Mouse (Mus musculus): ENCODE data around the gene Pde11a. TPM values are rescaled to one million over a fixed set of nuclear protein-coding genes. Genes with fewer than 3 reads are reported as not detected.

Gene Pde11a
- polyA plus RNA-seq, 1 experiment from 2014 or later = 0.40 TPM

GRCm38 (mm10) chr2:76073079-76073478 lies 265.5 kb downstream of the Pde11a start:
- Histone ChIP-seq H3K27me3 (replicated peaks; ENCODE audit: control insufficient read depth, insufficient read depth, low read length) (no peaks in the 10 kb centered on the region), H3K27ac (ENCODE audit: low read depth, low read length) (no peak overlapping the region), H3K4me2 (no peak overlapping the region), H3K4me1 (replicated peaks; ENCODE audit: control insufficient read depth, insufficient read depth, low read length) (no peaks in the 10 kb centered on the region), H3K36me3 (ENCODE audit: control insufficient read depth, insufficient read depth, low read length) (no peaks in the 10 kb centered on the region), H3K9ac (ENCODE audit: low read depth, low read length) (no peak overlapping the region), H3K4me3 (ENCODE audit: low read depth, low read length) (no peak overlapping the region), H3K9me3 (ENCODE audit: control insufficient read depth, low read length) (no peaks in the 10 kb centered on the region)
- ATAC-seq (replicated peaks; ENCODE audit: low FRiP score) = no peak
- DNase-seq (ENCODE audit: low spot score) = no peak
- WGBS = 76% methylated on average over 6 of the region's 6 CpGs

- H3K4me3 ChIP-seq (ENCODE audit: low read depth, low read length) = peak overlapping the region; percentile 33
- H3K4me1 ChIP-seq (replicated peaks; ENCODE audit: control insufficient read depth, insufficient read depth, low read length) = no peaks in the 10 kb centered on the region
- H3K9ac ChIP-seq (ENCODE audit: low read depth, low read length) = peak overlapping the region; percentile 10; the same call in 1 of the 2 replicates
- no peaks in the 10 kb centered on the region for H3K27me3 ChIP-seq (replicated peaks; ENCODE audit: control insufficient read depth, insufficient read depth, low read length)
- no peak overlapping the region for H3K27ac ChIP-seq (ENCODE audit: low read depth, low read length)
- H3K36me3 ChIP-seq (ENCODE audit: control insufficient read depth, insufficient read depth, low read length) = no peaks in the 10 kb centered on the region
- peak overlapping the region; percentile 61 for H3K4me2 ChIP-seq
- WGBS = 4% methylated on average over 19 of the region's 19 CpGs
- no peaks in the 10 kb centered on the region for H3K9me3 ChIP-seq (ENCODE audit: control insufficient read depth, low read length)
- DNase-seq (ENCODE audit: low spot score) (peak; percentile 72), ATAC-seq (replicated peaks; ENCODE audit: low FRiP score) (peak; percentile 83)
These were observed 267.9 kb downstream of the Pde11a start for GRCm38 (mm10) chr2:76070432-76071306.

- H3K9me3 ChIP-seq (ENCODE audit: control insufficient read depth, low read length) = no peaks in the 10 kb centered on the region
- DNase-seq (ENCODE audit: low spot score) (no peak), ATAC-seq (replicated peaks; ENCODE audit: low FRiP score) (no peak)
- H3K27me3 ChIP-seq (replicated peaks; ENCODE audit: control insufficient read depth, insufficient read depth, low read length) = no peaks in the 10 kb centered on the region
- WGBS = 70% methylated on average over 13 of the region's 13 CpGs
- H3K9ac ChIP-seq (ENCODE audit: low read depth, low read length) = no peak overlapping the region
- no peak overlapping the region for H3K27ac ChIP-seq (ENCODE audit: low read depth, low read length)
- no peak overlapping the region for H3K4me3 ChIP-seq (ENCODE audit: low read depth, low read length)
- H3K36me3 ChIP-seq (ENCODE audit: control insufficient read depth, insufficient read depth, low read length) = no peaks in the 10 kb centered on the region
- no peaks in the 10 kb centered on the region for H3K4me1 ChIP-seq (replicated peaks; ENCODE audit: control insufficient read depth, insufficient read depth, low read length)
- H3K4me2 ChIP-seq = no peak overlapping the region
These were observed 269.3 kb downstream of the Pde11a start for GRCm38 (mm10) chr2:76069238-76069637.

GRCm38 (mm10) chr2:76068155-76068554 lies 270.4 kb downstream of the Pde11a start:
- WGBS = 79% methylated on average over 10 of the region's 10 CpGs
- no peak for ATAC-seq (replicated peaks; ENCODE audit: low FRiP score)
- H3K9me3 ChIP-seq (ENCODE audit: control insufficient read depth, low read length) = no peaks in the 10 kb centered on the region
- H3K4me3 ChIP-seq (ENCODE audit: low read depth, low read length) = no peak overlapping the region
- H3K4me2 ChIP-seq = no peak overlapping the region
- no peak for DNase-seq (ENCODE audit: low spot score)
- H3K9ac ChIP-seq (ENCODE audit: low read depth, low read length) = no peak overlapping the region
- H3K27me3 ChIP-seq (replicated peaks; ENCODE audit: control insufficient read depth, insufficient read depth, low read length) = no peaks in the 10 kb centered on the region
- no peak overlapping the region for H3K27ac ChIP-seq (ENCODE audit: low read depth, low read length)
- H3K4me1 ChIP-seq (replicated peaks; ENCODE audit: control insufficient read depth, insufficient read depth, low read length) = no peaks in the 10 kb centered on the region
- H3K36me3 ChIP-seq (ENCODE audit: control insufficient read depth, insufficient read depth, low read length) = no peaks in the 10 kb centered on the region

GRCm38 (mm10) chr2:76067144-76067543 lies 271.4 kb downstream of the Pde11a start:
- no peak overlapping the region for H3K27ac ChIP-seq (ENCODE audit: low read depth, low read length)
- no peak overlapping the region for H3K4me3 ChIP-seq (ENCODE audit: low read depth, low read length)
- no peak overlapping the region for H3K9ac ChIP-seq (ENCODE audit: low read depth, low read length)
- no peaks in the 10 kb centered on the region for H3K36me3 ChIP-seq (ENCODE audit: control insufficient read depth, insufficient read depth, low read length)
- H3K27me3 ChIP-seq (replicated peaks; ENCODE audit: control insufficient read depth, insufficient read depth, low read length) = no peaks in the 10 kb centered on the region
- WGBS = 56% methylated on average over 4 of the region's 4 CpGs
- H3K4me2 ChIP-seq = no peak overlapping the region
- H3K4me1 ChIP-seq (replicated peaks; ENCODE audit: control insufficient read depth, insufficient read depth, low read length) = no peaks in the 10 kb centered on the region
- DNase-seq (ENCODE audit: low spot score) (no peak), ATAC-seq (replicated peaks; ENCODE audit: low FRiP score) (no peak)
- no peaks in the 10 kb centered on the region for H3K9me3 ChIP-seq (ENCODE audit: control insufficient read depth, low read length)

- H3K9ac ChIP-seq (ENCODE audit: low read depth, low read length) = no peak overlapping the region
- H3K27me3 ChIP-seq (replicated peaks; ENCODE audit: control insufficient read depth, insufficient read depth, low read length) = no peaks in the 10 kb centered on the region
- no peaks in the 10 kb centered on the region for H3K9me3 ChIP-seq (ENCODE audit: control insufficient read depth, low read length)
- no peak overlapping the region for H3K27ac ChIP-seq (ENCODE audit: low read depth, low read length)
- ATAC-seq (replicated peaks; ENCODE audit: low FRiP score) = no peak
- no peak for DNase-seq (ENCODE audit: low spot score)
- no peaks in the 10 kb centered on the region for H3K36me3 ChIP-seq (ENCODE audit: control insufficient read depth, insufficient read depth, low read length)
- WGBS = 45% methylated on average over 7 of the region's 7 CpGs
- no peak overlapping the region for H3K4me2 ChIP-seq
- H3K4me3 ChIP-seq (ENCODE audit: low read depth, low read length) = no peak overlapping the region
- no peaks in the 10 kb centered on the region for H3K4me1 ChIP-seq (replicated peaks; ENCODE audit: control insufficient read depth, insufficient read depth, low read length)
These were observed 273.3 kb downstream of the Pde11a start for GRCm38 (mm10) chr2:76065292-76065691.

- DNase-seq (ENCODE audit: low spot score) (no peak), ATAC-seq (replicated peaks; ENCODE audit: low FRiP score) (no peak)
- no peaks in the 10 kb centered on the region for H3K36me3 ChIP-seq (ENCODE audit: control insufficient read depth, insufficient read depth, low read length)
- no peak overlapping the region for H3K4me2 ChIP-seq
- no peak overlapping the region for H3K27ac ChIP-seq (ENCODE audit: low read depth, low read length)
- H3K9ac ChIP-seq (ENCODE audit: low read depth, low read length) = no peak overlapping the region
- WGBS = 79% methylated on average over 5 of the region's 5 CpGs
- H3K27me3 ChIP-seq (replicated peaks; ENCODE audit: control insufficient read depth, insufficient read depth, low read length) = no peaks in the 10 kb centered on the region
- H3K9me3 ChIP-seq (ENCODE audit: control insufficient read depth, low read length) = no peaks in the 10 kb centered on the region
- H3K4me3 ChIP-seq (ENCODE audit: low read depth, low read length) = no peak overlapping the region
- no peaks in the 10 kb centered on the region for H3K4me1 ChIP-seq (replicated peaks; ENCODE audit: control insufficient read depth, insufficient read depth, low read length)
These were observed 274.5 kb downstream of the Pde11a start for GRCm38 (mm10) chr2:76064078-76064477.

GRCm38 (mm10) chr2:76060207-76060606 lies 278.4 kb downstream of the Pde11a start:
- no peaks in the 10 kb centered on the region for H3K27me3 ChIP-seq (replicated peaks; ENCODE audit: control insufficient read depth, insufficient read depth, low read length)
- H3K4me2 ChIP-seq = no peak overlapping the region
- no peaks in the 10 kb centered on the region for H3K9me3 ChIP-seq (ENCODE audit: control insufficient read depth, low read length)
- ATAC-seq (replicated peaks; ENCODE audit: low FRiP score) (no peak), DNase-seq (ENCODE audit: low spot score) (no peak)
- WGBS = 83% methylated on average over 3 of the region's 3 CpGs
- H3K9ac ChIP-seq (ENCODE audit: low read depth, low read length) = no peak overlapping the region
- no peak overlapping the region for H3K4me3 ChIP-seq (ENCODE audit: low read depth, low read length)
- no peaks in the 10 kb centered on the region for H3K4me1 ChIP-seq (replicated peaks; ENCODE audit: control insufficient read depth, insufficient read depth, low read length)
- H3K27ac ChIP-seq (ENCODE audit: low read depth, low read length) = no peak overlapping the region
- no peaks in the 10 kb centered on the region for H3K36me3 ChIP-seq (ENCODE audit: control insufficient read depth, insufficient read depth, low read length)

GRCm38 (mm10) chr2:76059595-76059994 lies 279.0 kb downstream of the Pde11a start:
- Histone ChIP-seq H3K9ac (ENCODE audit: low read depth, low read length) (no peak overlapping the region), H3K4me3 (ENCODE audit: low read depth, low read length) (no peak overlapping the region), H3K27ac (ENCODE audit: low read depth, low read length) (no peak overlapping the region), H3K36me3 (ENCODE audit: control insufficient read depth, insufficient read depth, low read length) (no peaks in the 10 kb centered on the region), H3K9me3 (ENCODE audit: control insufficient read depth, low read length) (no peaks in the 10 kb centered on the region), H3K4me2 (no peak overlapping the region), H3K27me3 (replicated peaks; ENCODE audit: control insufficient read depth, insufficient read depth, low read length) (no peaks in the 10 kb centered on the region), H3K4me1 (replicated peaks; ENCODE audit: control insufficient read depth, insufficient read depth, low read length) (no peaks in the 10 kb centered on the region)
- DNase-seq (ENCODE audit: low spot score) (no peak), ATAC-seq (replicated peaks; ENCODE audit: low FRiP score) (no peak)
- 86% methylated on average over 10 of the region's 10 CpGs for WGBS
